Mouse (Mus musculus) left cerebral cortex, postnatal 4 days (tissue): ENCODE measurements around the gene Lcor. TPM values are rescaled to one million over a fixed set of nuclear protein-coding genes. Genes with fewer than 3 reads are reported as not detected.

Experiments used
- DNase-seq: peaks from one replicate; pipeline ENCODE4 v3.0.0-alpha.2; 2022
- intact Hi-C: fragments of 180-260 bp; cut with DNase I; formaldehyde crosslinking; loops from one replicate; pipeline ENCODE4 v1.15.1; 2025
- total RNA-seq, 2 experiments: library from RNA; stranded (reverse); gene quantifications; 2 replicates each; pipeline ENCODE4 v1.2.3; 2021

Gene Lcor
- 10 to 100 TPM; 28.7 to 29.6 TPM for total RNA-seq

DNA sequence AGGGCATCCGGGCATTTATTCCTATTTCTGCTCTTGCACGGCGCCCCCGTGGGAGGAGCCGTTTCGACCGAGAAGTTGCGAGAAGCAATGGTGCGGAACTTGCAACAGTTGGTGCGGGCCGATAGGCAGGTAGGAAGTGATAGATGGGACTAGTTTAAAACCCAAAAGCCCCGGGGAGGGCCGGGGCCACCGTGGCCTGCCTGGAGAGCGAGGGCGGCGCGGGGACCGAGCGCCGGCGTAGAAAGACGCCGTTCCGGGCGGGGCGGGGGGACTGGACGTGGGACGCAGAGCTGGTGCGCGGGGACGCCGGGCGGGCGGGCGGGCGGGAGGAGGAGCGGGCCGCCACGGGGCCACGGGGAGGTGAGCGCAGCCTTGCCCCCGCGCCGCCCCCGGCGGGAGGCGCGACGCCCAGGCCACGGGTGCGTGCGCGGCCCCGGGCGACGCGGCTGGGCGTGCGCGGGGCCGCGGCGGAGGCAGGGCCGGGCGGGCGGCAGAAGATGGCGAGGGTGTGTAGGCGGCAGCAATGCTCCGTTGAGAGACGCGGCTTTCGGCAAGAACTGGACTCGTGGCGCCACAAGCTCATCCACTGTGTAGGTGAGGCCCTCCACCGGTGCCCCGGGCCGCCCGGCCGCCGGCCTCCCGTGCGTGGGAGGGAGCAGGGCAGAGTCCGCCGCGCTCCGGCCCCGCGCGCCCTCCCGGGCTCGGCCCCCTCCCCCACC, at the start of gene Lcor:
Gene Lcor, plus strand, starts transcription at position 448 of the 719 bp plus-strand sequence.
- peak; percentile 78 for DNase-seq
- intact Hi-C loops = loop anchor here (2.0 to 10.0 kb wide), 2 partner anchors 166 to 282 kb away; no protein-coding TSS in a partner anchor

DNA sequence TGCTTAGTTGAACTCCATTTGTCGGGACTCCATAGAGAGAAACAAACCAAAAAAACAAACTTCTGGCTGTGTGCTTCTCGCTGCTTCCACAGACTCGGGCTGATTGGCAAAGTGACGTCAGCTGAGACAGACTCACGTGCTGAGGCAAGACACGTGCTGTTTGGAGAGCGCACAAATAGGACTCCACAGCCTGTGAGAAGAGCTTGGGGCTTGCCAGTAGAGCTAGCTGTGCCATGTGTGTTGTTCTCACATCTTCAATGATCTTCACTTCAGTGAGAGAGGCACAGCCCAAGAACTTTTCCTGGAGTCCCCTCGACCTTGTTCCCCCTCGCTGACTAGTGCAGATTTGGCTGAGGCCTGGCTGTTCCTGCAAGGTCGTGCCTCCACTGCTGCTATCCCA, 47.1 kb upstream of the Lcor start:
- no peak for DNase-seq
- intact Hi-C loops = no loop called here

DNA sequence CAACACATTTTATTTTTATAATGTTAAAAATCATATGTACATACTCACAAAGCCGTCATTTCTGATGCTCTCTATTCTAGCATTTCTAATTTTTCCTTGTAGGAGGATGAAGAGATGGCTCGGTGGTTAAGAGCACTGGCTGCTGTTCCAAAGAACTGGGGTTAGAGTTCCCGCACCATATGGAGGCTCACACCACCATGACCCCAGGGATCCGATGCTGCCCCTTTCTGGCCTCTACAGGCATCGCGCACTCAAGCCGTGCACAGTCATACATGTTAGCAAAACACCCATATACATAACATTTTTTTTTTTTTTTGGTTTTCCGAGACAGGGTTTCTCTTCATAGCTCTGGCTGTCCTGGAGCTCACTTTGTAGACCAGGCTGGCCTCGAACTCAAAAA, 46.0 kb upstream of the Lcor start:
- DNase-seq = no peak
- intact Hi-C loops = no loop called here

DNA sequence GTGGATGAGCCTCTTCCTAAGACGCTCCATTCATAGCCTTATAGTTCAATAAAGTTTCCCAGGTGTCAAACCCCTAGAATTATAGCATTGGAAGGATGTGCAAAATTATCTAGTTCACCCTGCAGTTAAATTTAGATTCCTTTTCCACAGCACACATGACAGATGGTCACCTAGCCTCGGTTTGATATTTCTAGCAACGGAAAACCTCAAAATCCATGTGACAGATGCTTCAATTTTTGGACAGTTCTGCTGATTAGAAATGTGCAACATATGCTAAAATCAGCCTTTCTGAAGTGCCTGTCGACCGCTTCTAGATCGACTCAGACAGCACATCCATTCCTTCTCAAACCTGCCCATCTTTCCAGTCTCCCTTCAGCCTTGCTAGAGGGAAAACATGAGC, 43.5 kb upstream of the Lcor start:
- DNase-seq = no peak
- intact Hi-C loops = no loop called here

DNA sequence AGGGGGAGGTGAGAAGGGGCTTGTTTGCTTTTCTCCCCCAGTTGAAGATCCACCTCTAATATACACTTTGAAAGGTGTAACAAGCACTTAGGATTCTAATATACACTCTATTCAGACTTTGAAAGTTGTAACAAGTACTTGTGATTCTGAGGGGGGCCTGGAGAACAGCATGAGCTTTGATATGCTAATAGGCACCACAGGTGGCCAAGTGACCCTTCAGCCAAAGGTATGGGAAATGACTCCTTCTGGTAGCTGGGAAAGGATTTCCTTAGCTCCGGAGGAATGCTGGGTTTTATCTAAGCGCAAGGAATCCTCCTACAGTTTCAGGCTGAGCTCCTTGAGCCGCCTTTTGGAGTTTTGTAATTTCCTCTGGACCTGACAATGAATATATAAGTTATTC, 41.0 kb upstream of the Lcor start:
- intact Hi-C loops = no loop called here
- no peak for DNase-seq

DNA sequence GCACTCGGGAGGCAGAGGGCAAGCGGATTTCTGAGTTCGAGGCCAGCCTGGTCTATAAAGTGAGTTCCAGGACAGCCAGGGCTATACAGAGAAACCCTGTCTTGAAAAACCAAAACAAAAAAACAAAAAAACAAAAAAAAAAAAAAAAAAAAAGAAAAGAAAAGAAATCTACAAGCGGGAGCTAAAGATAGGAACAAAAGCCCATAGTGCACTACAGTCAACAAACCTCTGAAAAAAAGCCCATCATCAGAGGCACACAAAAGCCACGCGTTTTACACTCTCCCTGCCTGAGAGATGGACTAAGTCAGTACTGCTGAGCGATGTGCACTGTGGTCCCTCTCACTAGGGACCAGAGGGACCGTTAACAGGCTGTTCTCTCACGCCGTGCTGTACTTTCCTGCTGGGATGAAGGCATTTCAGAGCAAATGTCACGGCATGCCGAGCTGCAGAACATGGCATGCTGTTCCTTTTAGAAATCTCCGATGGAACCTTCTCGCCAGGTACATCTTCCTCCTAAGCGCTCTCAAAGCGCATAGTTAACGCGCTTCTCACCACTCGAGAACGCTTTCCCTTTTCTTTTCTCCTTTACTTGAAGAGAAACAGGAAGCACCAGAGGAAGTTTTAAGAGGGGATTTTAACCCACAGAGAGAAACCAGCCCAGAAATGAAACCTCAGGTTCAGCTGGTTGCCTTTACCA, 40.4 kb upstream of the Lcor start:
- no peak for DNase-seq
- intact Hi-C loops = no loop called here

DNA sequence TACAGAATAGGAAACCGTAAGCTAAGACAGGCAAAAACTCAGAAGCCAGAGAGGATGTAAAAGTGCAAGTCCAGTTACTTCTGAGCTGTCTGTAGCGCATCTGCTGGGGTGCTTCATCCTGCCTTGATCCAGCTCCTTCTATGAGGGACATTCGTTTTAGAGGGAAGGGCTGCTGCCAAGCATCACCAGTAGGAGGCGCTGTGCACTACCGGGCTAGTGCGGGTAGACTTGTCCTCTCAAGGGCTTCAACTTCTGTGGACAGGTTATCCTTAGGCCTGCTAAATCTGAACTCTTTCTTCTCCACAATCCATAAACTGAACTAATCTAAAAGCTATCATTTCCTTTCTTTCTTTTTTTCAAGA, 39.8 kb upstream of the Lcor start:
- peak; percentile 21 for DNase-seq
- intact Hi-C loops = no loop called here

DNA sequence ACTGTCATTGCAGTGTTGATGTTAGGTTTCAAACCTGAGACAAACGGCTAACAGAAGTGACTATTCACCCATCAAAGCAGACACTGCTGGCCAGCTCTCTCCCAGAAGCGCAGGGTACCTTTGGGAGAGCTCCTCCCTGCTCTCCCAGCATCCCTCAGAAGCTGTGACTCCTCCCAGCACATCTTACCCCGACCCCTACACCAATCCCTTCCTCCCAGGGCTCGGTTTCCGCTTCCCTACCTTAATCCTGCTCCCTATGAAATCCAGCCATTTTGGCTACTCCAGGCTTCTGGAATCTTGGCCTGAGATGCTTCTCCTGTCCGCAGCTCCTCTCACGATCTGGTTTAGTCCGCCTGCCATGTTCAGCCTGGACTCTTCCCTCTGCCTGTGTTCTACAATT, 37.9 kb upstream of the Lcor start:
- no peak for DNase-seq
- intact Hi-C loops = no loop called here

DNA sequence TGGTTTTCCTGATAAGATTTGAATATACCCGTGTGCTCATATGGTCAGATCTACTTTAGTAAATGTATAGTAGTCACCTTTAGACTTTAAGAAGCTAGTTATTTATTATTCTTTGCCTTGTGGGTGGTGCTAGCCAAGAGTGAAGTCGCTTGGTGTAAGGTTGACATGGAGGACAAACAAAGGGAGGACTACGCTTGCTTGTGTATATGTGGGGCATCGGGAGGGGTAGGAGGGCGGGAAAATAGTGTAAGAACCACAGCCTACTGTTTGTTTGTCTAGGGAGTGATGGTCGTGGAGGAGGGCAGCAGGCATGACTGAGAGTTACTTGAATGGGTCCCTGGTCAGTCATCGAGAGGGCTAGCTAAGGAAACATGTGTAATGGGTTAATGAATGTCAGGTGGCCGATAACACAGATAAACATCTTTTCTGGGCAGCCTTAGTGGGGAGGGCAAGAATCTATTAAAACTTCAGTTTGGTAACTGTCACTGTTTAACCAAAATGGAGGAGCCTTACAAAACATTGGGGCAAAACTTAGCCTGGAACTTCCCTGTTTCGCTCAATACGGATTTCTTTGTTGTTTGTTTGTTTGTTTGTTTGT, 37.3 kb upstream of the Lcor start:
- DNase-seq = no peak
- intact Hi-C loops = no loop called here

DNA sequence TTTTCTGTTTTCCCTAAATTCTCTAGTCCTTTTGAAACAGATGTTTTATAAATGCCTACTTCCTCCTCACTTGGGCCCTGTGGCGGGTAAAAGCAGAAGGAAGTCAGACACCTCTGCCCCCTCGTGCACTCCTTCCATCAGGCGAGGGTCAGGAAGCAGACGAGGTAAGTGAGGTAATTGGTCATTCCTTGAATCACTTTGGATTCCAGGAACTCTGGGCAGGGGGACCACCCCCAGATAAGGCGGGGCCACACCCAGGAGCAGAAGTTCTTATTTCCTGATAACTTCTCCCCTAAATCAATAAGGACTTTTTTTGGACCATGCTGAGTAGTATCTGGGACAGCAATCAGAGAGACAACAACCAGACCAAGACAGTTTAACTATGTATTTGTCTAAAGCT, 36.7 kb upstream of the Lcor start:
- intact Hi-C loops = no loop called here
- no peak for DNase-seq

DNA sequence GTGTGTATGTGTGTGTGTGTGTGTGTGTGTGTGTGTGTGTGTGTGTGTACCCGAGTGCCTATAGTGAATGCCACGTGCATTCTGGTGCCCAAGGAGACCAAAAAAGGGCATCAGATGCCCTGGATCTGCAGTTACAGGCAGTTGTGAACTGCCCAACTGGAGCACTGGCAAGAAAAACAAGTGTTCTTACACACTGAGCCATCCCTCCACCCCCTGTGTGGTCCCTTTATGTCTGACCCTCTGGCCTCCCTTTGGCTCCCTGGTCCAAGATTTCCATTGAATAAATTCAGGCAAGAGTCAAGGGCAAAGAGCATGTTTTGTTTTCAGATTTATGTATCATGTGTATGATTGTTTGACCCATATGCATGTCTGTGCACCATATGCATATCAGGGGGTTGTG, 35.3 kb upstream of the Lcor start:
- intact Hi-C loops = no loop called here
- no peak for DNase-seq

DNA sequence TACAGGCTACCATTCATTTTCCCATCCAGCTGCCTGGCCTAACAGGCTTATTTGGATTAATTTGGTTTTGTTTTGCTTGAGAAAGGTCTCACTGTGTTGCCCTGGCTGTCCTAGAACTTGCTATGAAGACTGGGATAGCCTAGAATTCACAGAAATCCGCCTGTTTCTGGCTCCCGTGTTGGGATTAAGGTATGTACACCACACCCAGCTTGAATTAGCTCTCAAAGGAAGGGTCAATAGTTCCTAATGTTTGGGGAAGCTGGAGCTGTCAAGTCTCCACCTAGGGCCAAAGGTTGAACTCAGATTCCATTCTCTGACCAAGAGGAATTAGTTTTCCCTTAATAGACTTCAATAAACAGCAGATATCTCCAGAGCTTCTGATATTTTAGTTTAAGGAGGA, 34.7 kb upstream of the Lcor start:
- intact Hi-C loops = no loop called here
- DNase-seq = no peak

DNA sequence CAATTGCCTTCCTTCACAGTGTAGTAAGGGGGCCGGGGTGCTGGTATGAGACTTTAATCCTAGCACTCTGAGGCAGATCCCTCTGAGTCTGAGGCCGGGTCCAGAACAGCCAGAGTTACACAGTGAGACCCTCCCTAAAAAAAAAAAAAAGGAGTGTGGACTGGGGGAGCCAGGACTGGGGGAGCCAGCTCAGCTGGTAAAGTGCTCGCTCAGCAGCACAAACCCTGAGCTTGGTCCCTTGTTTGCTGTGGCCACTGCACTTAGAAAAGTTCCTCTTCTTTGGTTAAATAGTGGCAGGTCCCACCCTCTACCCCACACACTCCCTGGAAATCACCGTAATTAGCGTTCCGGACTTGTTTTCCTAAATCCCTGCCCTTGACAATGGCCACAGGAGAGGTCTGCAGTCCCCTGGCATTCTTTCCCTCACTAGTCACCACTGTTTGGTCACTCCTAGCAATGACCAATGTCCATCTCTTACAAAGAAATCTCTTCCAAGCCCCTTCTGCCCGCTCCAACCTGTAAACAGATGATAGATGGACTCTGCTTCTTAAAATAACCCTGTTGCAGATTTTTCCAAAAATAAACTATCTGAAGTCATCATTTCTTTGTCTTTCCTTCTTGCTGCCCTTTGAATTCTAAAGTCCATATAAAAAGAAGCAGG, 32.9 kb upstream of the Lcor start:
- intact Hi-C loops = no loop called here
- no peak for DNase-seq

DNA sequence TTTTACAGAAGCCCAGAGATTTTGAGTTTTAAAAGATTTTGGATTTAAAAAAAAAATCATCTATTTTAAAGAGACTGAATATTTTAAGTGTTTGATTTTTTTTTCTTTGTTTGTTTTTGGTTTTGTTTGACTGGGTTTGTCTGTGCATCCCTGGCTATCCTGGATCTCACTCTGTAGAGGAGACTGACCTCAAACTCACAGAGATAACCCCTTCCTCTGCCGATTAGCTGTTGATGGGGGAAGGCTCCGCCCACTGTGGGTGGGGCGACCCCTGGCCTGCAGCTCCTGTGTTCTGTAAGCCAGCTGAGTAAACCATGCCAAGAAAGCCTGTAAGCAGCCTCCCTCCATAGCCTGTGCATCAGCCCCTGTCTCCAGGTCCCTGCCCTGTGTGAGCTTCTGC, 30.3 kb upstream of the Lcor start:
- intact Hi-C loops = no loop called here
- DNase-seq = no peak

DNA sequence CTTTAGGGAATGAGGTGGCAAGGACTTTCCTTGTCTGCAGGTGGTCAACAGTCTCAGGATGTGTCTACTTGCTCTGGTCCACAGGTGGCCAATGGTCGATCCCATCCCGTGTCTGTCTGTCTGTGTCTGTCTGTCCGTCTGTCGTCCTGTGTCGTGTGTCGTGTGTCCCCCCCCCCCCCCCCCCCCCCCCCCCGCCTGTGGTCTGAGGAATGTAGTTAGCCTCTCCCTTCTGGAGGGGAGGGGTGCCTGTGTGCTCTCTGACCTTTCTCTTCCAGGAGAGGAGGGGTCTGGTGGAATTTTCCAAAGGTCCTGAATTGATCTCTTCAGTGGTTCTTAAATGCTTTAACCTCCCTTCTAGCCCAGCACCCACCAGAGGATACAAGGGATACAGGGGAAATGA, 27.8 kb upstream of the Lcor start:
- no peak for DNase-seq
- intact Hi-C loops = no loop called here

DNA sequence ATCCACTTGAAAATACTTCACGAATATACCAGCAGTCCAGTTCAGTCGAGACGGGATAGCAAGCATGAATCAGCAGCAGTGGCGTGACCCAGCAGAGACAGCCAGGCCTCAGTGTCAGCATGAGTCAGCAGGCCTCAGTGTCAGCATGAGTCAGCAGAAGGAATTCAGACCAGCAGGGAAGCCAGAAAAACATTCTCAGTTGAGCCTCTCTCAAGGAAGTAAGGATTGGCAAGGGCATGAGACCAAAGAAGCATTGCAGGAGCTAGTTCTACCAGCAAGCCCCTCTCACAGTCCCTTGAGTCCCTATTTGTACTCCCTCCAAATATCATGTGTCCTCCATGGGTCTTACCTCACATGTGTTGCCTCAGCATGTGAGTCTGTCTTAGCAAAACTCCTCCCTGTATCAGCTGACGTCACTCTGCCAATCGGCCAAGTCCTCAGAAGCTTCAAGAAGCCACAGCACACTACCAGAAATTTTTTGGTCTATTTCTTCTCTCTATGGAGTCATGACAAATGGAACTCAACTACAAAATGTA, 27.3 kb upstream of the Lcor start:
- DNase-seq = no peak
- intact Hi-C loops = no loop called here

DNA sequence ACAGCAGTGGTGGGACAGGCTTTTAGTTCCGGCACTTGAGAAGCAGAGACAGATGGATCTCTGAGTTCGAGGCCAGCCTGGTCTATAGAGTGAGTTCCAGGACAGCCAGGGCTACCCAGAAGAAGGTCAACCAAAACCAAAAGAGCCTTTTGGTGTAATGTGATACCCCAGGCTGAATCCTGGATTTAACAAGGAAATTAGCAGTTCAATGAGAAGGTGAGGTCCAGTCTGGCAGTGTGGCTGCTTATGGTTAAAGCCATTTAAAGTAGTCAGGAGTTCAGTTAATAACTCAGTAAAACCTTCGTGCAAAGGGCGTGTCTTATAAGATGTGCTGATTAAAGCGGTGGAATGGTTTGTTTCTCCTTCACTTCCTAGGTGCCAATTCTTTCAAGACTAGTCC, 25.3 kb upstream of the Lcor start:
- intact Hi-C loops = no loop called here
- no peak for DNase-seq

DNA sequence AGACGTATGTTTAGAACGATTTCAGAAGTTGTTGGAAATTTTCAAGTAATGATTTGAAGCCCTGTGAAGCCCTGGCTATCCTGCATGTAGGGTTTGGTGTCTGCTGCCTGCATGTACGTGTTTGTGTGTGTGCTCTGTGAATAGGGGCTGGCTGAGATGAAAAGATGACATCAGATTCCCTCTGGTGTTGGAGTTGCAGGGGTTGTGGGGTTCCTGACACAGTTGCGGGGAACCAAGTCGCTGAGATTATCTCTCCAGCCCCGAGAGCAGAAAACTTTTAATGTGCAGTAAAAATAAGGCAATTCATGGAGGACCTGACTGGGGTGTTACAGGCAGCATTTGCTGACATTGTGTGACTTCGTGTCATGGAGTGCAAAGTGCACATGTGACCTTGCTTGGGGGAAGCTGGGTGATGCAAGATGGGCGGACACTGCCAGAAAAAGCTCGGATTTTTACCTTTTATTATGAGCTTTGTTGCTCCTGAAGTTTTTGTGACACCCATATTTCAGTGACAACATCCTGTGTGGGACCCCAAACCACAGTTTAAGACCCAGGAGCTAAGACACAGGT, 20.2 kb upstream of the Lcor start:
- DNase-seq = no peak
- intact Hi-C loops = no loop called here

DNA sequence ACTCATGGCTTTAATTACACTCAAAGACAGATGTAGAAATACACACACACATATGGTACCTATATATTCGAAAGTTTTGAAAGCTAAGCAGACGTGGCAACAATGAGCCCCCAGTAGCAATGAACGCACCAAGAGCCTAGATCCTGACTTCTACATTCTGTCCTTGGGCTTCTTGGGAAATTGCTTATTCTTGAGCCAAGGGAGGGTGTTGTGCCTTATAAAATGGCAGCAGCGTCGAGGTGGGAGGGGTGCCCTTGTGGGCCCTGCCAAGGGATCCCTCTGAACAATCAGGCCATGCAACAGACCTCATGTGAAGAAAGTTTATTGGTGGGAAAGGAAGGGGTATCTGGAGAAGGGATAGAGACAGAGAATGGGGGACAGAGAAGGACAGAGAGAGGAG, 18.6 kb upstream of the Lcor start:
- no peak for DNase-seq
- intact Hi-C loops = no loop called here

DNA sequence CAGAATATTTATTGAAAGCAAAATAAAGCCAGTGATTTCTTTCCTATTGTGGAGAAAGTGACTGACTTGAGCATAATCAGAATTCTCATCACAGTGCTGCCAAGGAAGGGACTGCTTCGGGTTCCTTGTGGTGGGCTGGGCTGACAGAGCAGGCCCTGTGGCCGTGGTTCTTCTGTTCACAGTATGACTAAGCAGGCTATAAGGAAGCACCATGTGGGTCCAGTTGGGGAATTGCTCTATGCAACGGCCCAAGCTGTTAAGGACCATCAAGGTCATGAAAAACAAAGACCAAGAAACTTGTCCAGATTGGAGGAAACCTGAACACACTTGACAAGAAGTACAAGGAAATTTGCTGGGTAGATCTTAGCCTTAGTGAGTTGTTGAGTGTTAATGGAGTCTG, 16.0 kb upstream of the Lcor start:
- no peak for DNase-seq
- intact Hi-C loops = no loop called here

DNA sequence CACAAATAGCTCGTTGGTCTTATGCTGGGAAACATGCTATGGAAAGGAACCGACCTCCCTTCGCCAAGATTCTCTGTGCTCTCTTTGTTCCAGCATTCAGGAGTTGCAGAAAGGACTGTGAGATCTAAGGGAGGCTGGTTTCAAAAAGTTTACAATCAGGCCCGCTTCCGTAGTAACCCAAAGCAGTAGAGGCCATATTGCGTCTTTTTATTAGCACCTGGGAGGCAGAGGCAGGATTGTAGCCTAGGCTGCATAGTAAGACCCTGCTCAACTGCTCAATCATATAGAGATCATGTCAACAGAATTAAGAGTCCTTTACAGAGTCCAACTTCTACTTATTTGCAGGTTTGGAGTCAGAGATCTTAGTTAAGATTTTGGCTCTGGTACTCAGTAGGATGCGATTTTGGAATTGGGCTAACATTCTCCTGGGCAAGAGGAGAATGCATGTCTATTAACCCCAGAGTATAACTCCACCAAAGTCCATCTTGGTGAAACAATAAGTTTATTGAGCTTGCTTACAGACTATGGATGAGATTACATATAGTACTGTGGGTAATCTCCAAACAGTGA, 8.8 kb upstream of the Lcor start:
- no peak for DNase-seq
- intact Hi-C loops = no loop called here
